Mouse (Mus musculus) cortical plate, adult 2 months (tissue): ENCODE measurements around the gene Ech1.
"Not testable (repeated sequence)": the region's sequence is repeated elsewhere in the genome, so short reads cannot be mapped to it uniquely, and the experiment has no call there.

ENCODE experiments used
- CTCF ChIP-seq: fragments of 200-500 bp; IDR thresholded peaks from 2 replicates; pipeline ENCODE4 v1.5.1; 2011; ENCODE audit warnings: mild to moderate bottlenecking, control low read depth, low read length; ENCODE audit not compliant: insufficient read depth; ENCODE audit errors: extremely low read depth
- POLR2A ChIP-seq: fragments of 200-500 bp; IDR thresholded peaks from 2 replicates; pipeline ENCODE4 v1.6.1; 2011; ENCODE audit warnings: mild to moderate bottlenecking, low read length, control low read depth; ENCODE audit not compliant: insufficient read depth; ENCODE audit errors: extremely low read depth

DNA sequence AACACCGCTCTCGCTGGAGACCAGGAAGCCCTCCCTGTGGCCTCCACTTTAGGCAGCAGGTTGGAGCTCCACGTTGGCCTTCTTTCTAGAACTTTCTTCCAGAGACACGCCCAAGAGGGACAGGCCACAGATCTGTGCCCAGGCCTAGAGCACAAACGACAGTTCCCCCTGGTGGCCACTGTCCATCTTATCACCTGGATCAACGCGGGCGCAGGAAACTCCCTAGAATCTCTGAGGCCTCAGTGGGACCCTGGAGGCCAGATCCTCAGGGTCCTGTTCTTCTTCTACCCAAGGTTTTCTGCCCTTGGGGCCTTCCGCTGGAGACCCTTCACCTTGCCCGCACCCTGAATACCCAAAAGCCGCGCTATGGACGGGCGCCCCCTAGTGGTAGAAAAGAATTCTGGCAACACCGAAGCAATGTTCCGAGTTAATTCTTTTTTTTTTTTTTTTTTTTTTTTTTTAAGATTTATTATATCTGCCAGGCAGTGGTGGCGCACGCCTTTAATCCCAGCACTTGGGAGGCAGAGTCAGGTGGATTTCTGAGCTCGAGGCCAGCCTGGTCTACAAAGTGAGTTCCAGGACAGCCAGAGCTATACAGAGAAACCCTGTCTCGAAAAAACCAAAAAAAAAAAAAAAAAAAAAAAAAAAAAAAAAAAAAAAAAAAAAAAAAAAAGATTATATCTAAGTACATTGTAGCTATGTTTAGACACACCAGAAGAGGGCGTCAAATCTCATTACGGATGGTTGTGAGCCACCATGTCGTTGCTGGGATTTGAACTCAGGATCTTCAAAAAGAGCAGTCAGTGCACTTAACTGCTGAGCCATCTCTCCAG is 42.7 kb downstream of the Ech1 start:
- TF ChIP-seq CTCF = peak; percentile 47; the same call in 1 of the 2 replicates
- TF ChIP-seq POLR2A = not testable (repeated sequence)
